Mouse (Mus musculus): Measurements from ENCODE around the gene Fcho2. TPM values are rescaled to one million over a fixed set of nuclear protein-coding genes. Genes with fewer than 3 reads are reported as not detected.

The Fcho2 gene
- polyA plus RNA-seq, 1 experiment = 34.3 TPM

- DNase-seq (ENCODE audit: low spot score) = no peak
These were observed 104.6 kb downstream of the Fcho2 start for GRCm38 (mm10) chr13:98710655-98711054.

- no peak for DNase-seq (ENCODE audit: low spot score)
These were observed 105.0 kb downstream of the Fcho2 start for GRCm38 (mm10) chr13:98710236-98710635.

- DNase-seq (ENCODE audit: low spot score) = no peak
These were observed 109.7 kb downstream of the Fcho2 start for GRCm38 (mm10) chr13:98705501-98705900.

DNA sequence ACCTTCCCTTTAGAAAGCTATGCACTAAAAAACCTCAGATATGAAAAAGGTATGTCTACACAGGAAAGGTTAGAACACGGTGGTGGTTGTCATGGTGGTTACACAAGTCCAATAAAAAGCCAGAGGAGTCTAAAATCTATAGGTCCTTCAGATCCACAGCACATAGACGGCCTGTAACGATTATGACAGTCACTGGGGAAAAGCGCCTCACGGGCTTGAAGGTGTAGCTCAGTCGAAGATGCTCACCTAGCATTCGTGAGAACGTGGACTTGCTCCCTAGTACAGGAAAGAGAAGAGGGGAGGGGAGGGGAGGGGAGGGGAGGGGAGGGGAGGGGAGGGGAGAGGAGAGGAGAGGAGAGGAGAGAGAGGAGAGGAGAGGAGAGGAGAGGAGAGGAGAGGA, 111.5 kb downstream of the Fcho2 start:
- DNase-seq (ENCODE audit: low spot score) = no peak

GRCm38 (mm10) chr13:98702361-98702760, 112.9 kb downstream of the Fcho2 start:
- DNase-seq (ENCODE audit: low spot score) = no peak

- no peak for DNase-seq (ENCODE audit: low spot score)
These were observed 114.0 kb downstream of the Fcho2 start for GRCm38 (mm10) chr13:98701309-98701675.

DNA sequence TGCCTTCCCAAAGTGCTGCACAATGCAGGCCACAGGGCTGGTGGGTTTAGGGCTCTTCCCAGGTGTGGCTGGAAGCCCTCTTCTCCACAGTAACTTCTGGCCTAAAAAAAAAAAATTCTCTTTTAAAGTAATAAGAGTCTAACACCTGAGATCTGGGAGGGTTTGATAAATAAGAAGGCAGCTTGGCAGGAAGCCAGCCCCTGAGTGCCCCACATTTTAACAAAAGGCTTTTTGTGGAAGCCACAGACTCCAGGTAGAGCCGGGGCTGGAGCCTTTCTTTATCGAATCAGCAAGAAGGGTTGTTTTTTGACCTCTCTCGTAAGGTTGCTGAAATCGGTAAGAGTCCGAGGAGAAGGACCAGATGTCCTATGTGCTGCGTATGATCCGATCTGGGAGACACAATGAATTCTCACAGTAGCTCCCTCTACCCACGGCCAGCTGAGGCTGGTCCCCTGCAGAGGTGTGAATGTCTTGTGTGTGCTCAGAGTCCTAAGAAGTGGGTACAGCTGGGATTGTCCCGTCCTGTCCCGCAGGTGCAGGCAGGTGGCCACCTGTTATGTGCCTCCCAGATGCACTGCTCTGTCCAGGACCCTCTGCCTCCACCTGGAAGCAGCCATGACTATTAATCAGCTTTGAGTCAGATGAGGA, 114.5 kb downstream of the Fcho2 start:
- DNase-seq (ENCODE audit: low spot score) = no peak

DNA sequence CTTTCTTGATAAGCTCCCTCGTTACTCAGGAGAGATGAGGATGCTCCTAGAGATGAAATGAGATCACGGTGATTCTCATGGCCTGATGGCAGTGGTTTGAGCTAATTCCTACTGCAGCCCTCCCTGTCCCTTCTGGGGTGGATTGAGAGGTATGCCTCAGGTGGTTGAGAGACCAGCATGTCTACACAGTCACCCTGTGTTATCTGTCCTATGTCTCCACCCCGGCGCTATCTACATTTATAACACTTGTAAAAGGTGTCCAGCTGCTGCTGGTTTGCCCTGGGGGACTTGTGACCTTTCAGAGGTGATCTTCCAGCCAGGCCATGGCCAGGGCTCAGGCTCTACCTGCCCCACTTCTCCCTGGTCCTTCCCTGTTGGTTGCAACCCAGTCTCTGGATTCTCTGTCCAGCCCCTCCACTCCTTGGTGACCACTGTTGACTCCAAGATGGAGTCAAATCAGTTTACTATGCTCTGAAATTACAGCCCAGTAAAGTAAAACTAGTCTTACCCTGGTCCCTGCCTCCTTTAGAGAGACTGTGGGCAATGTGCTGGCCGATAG, 115.2 kb downstream of the Fcho2 start:
- no peak for DNase-seq (ENCODE audit: low spot score)

DNA sequence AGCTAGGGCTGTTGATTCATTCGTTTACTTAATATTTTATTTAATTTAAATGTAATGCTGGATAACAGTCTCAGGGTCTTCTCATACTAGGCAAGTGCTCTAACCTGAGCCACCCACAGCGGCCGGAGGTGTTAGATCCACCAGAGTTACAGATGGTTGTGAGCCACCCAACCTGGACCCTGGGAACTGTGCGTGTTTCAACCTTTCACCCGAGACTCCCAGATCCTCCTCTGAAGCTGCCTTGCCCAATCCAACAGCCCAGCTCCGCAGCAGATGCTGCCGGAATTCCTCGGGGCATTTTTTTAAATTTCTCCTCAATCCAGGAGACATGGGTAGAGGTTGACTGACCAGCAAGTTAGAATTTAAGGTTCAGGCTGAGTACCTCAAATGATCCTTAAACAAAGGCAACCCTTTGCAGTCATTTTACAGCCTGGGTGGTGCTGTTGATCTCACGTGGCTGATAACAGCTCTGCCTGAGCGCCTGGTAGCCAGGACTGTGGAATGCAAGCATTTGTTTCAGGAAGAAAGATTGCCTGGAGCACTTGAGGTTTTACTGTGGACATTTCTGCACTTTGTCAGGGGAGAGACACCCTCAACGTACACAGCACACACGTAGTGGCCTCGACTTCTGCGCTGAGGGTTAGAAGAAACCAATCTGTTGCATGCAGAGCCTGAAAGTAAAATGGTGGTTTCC, 116.1 kb downstream of the Fcho2 start:
- DNase-seq (ENCODE audit: low spot score) = no peak

DNA sequence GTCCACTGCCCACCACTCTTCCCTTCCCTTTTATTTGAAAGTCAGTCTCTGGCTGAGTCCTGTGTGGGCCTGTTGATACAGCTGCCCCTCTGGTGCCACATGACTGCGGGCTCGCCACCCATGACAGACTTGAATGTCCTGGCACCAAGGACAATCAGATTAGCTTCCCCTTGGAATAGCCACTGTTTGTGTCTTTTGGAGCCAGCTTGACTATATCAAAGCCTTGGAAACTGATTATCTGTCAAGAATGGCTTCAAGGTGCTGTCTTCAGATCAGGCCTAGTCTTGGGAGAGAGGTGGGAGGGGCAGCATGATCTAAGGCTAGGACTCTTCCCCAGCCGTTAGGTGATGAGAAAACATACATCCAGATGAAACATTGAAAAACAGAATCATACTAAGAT, 118.5 kb downstream of the Fcho2 start:
- no peak for DNase-seq (ENCODE audit: low spot score)

GRCm38 (mm10) chr13:98695546-98695945, 119.7 kb downstream of the Fcho2 start:
- no peak for DNase-seq (ENCODE audit: low spot score)

GRCm38 (mm10) chr13:98694773-98695314, 120.4 kb downstream of the Fcho2 start, which contains the start of gene Tmem171:
Tmem171 (minus strand) TSS chr13:98694834.
- DNase-seq (ENCODE audit: low spot score) = no peak

DNA sequence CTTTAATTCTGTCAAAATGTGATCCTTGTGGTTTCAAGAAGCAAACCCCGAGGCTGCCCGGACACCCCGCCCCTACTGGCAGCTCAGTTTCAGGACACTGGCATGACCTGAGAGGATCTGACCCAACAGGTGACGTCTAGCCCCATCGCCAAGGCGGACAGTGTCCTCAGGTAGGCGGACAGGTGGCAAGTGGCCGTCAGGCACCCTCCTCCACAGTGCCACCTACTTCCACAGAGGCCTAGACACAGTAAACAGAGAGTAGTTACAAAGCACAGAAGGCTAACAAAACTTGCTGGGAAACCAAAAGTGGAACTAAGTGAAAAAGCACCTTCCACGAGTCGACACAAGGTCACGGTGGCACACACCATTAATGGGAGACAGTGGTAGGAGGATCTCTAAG, 121.9 kb downstream of the Fcho2 start:
- DNase-seq (ENCODE audit: low spot score) = no peak

DNA sequence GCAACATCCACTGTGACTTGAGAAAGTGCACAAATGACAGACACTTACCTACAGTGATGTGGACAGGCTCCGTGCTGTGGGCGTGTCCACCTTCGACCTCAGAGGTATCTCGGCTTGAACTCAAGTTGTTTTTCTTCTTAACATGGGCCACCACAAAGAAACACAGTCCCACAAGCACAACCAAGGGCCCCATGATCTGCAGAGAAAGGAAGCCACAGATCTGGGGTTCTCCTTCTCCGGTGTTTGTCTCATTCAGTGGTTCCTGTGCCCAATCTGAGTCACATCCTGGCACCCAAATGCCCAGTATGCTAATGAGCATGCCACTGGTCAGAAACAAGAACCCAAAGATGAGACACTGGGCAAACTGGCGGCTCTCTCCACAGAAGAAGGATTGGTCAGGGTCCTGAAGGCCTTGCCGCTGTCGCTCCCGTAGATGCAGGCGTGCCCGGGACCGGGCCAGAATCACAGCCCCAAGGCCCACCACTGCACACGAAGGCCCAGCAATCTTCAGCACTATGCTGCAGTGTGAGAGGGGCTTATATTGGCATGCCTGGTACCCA, 123.2 kb downstream of the Fcho2 start:
- no peak for DNase-seq (ENCODE audit: low spot score)

- DNase-seq (ENCODE audit: low spot score) = no peak
These were observed 124.4 kb downstream of the Fcho2 start for GRCm38 (mm10) chr13:98690886-98691285.

- no peak for DNase-seq (ENCODE audit: low spot score)
These were observed 125.5 kb downstream of the Fcho2 start for GRCm38 (mm10) chr13:98689605-98690290.

DNA sequence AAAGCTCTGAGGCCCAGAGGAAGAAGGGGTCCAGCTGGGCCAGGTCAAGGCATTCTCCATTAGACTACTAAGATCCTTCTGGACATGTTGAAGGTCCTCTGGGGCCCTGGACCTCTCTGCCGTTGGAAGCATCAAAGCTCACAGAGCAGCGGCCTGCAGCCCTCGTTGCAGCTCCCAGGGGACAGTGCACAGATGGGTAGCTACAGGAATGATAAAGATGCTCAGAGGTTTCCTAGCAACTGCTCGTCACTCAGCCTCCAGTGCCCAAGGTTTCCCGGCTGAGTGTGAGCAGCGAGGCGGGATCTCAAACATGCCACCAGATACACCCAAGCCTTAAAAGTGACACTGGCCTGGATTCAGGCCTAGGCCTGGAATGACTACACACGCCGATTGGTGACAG, 127.3 kb downstream of the Fcho2 start:
- DNase-seq (ENCODE audit: low spot score) = no peak

DNA sequence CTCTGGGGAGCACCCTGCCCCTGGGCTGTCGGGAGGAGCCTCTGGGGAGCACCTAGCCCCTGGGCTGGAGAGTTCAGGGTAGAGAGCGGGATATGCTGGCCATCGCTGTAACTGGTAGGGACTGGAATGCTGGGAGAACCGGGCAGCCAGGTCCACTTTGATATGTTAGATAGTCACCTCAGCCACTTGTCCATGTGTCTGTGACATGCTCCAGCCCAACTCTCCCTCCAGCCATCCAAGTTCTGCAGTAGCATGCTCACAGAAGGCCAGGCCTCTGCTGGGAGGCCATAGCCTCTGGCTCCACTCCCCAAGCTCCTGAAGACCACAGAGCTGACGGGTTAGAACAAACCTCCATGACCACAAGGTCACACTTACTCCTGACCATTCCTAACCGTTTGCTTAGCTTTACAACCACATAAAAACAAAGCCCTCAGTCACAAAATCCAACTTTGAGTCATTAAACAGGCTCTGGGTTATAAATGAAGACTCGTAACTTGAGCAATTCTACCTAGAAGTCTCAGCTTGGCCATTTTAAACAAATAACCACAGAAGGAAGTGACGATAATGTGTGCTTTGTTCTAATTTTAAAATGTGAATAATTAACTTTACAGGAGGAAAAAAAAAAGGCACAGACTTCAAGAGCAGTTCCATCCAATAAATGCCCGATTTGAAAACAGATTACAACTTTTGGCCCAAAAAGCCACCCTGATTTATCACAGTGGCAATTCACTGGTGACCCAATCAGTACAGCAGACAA, 130.9 kb downstream of the Fcho2 start:
- no peak for DNase-seq (ENCODE audit: low spot score)

DNA sequence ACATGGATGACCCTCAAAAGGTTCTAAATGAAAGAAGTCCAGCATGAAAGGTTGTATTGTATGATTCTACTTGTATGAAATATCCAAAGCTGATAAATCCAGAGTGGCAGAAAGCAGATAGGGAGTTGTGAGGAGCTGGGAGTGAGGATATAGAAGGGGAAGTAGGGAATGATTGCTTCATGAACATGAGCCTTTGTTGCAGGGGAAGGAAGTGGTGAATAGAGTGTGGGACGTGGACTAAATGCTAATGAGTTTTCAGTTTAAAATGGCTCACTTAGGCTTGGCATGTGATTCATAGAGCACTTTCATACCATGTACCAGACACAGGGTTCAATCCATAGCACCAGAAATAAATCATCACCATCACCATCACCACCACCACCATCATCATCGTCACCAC, 131.8 kb downstream of the Fcho2 start:
- DNase-seq (ENCODE audit: low spot score) = no peak

- DNase-seq (ENCODE audit: low spot score) = no peak
These were observed 134.7 kb downstream of the Fcho2 start for GRCm38 (mm10) chr13:98680470-98681060.

DNA sequence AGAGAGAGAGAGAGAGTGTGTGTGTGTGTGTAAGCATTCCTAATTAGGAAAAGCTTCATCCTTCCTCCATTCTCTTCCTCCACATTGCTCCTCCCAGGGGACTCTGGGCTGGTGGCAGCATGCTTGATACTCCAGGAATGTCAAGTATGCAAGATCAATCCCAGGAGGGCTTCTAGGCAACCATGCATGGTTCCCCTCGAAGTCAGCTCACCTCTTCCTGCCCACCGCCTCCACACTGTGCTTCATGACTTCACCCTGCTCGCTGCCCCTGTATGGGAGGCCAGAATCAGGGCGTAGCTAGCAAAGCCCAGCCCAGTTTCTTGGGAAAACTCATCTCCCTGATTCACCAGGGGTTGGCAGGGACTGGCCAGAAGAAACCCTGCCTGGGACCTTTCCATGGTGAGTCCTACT, 135.6 kb downstream of the Fcho2 start:
- DNase-seq (ENCODE audit: low spot score) = no peak

Measured in urinary bladder, adult 2 months (tissue).